Mouse (Mus musculus) v-Abl transformed pro-B cells (cell line): ENCODE measurements around the gene Appl2.
"Not testable (repeated sequence)": the region's sequence is repeated elsewhere in the genome, so short reads cannot be mapped to it uniquely, and the experiment has no call there.

Experiments used
- in situ Hi-C, 2 experiments: fragments of 400-800 bp; cut with MboI; formaldehyde crosslinking; loops; one replicate each; pipeline ENCODE4 v1.15.1; 2025; ENCODE audit not compliant: unreplicated experiment in 2 of 2

Gene Appl2

GRCm38 (mm10) chr10:83648131-83649020 lies at the start of gene Appl2:
Appl2 (minus strand) TSS chr10:83648738.
- in situ Hi-C loops, result loop anchor here in 1 of 2 experiments (25.0 kb wide), 1 partner anchor 814 kb away; no protein-coding TSS in a partner anchor

- in situ Hi-C loops, result no loop called here
Measured at GRCm38 (mm10) chr10:83696226-83696625, 47.7 kb upstream of the Appl2 start.

GRCm38 (mm10) chr10:83692175-83692895 lies 43.8 kb upstream of the Appl2 start:
- in situ Hi-C loops, result no loop called here

GRCm38 (mm10) chr10:83688215-83688614 lies 39.7 kb upstream of the Appl2 start:
- in situ Hi-C loops, result no loop called here

GRCm38 (mm10) chr10:83681334-83681733 lies 32.8 kb upstream of the Appl2 start:
- in situ Hi-C loops, result no loop called here

GRCm38 (mm10) chr10:83666556-83666955 lies 18.0 kb upstream of the Appl2 start:
- in situ Hi-C loops, result no loop called here

- in situ Hi-C loops, result no loop called here
Measured at GRCm38 (mm10) chr10:83661925-83662324, 13.4 kb upstream of the Appl2 start.

GRCm38 (mm10) chr10:83660605-83661004 lies 12.1 kb upstream of the Appl2 start:
- in situ Hi-C loops, result no loop called here

GRCm38 (mm10) chr10:83654591-83654990 lies 6.1 kb upstream of the Appl2 start:
- in situ Hi-C loops, result no loop called here

- in situ Hi-C loops, result not testable (repeated sequence)
Measured at GRCm38 (mm10) chr10:83652205-83652866, 3.8 kb upstream of the Appl2 start.

- in situ Hi-C loops, result loop anchor here in 1 of 2 experiments (25.0 kb wide), 1 partner anchor 813 kb away; no protein-coding TSS in a partner anchor
Measured at GRCm38 (mm10) chr10:83649037-83649436, 499 bp upstream of the Appl2 start.

- in situ Hi-C loops, result loop anchor here in 1 of 2 experiments (25.0 kb wide), 1 partner anchor 816 kb away; no protein-coding TSS in a partner anchor
Measured at GRCm38 (mm10) chr10:83646351-83646885, 2.1 kb downstream of the Appl2 start.

- in situ Hi-C loops, result loop anchor here in 1 of 2 experiments (25.0 kb wide), 1 partner anchor 817 kb away; no protein-coding TSS in a partner anchor
Measured at GRCm38 (mm10) chr10:83645716-83645990, 2.9 kb downstream of the Appl2 start.

GRCm38 (mm10) chr10:83644865-83645715 lies 3.4 kb downstream of the Appl2 start:
- in situ Hi-C loops, result loop anchor here in 1 of 2 experiments (25.0 kb wide), 1 partner anchor 817 kb away; no protein-coding TSS in a partner anchor

- in situ Hi-C loops, result loop anchor here in 1 of 2 experiments (25.0 kb wide), 1 partner anchor 818 kb away; no protein-coding TSS in a partner anchor
Measured at GRCm38 (mm10) chr10:83644167-83644566, 4.4 kb downstream of the Appl2 start.

- in situ Hi-C loops, result loop anchor here in 1 of 2 experiments (25.0 kb wide), 1 partner anchor 821 kb away; no protein-coding TSS in a partner anchor
Measured at GRCm38 (mm10) chr10:83641641-83642040, 6.9 kb downstream of the Appl2 start.

GRCm38 (mm10) chr10:83639881-83640386 lies 8.6 kb downstream of the Appl2 start:
- in situ Hi-C loops, result loop anchor here in 1 of 2 experiments (25.0 kb wide), 1 partner anchor 822 kb away; no protein-coding TSS in a partner anchor

GRCm38 (mm10) chr10:83637295-83637694 lies 11.2 kb downstream of the Appl2 start:
- in situ Hi-C loops, result loop anchor here in 1 of 2 experiments (25.0 kb wide), 1 partner anchor 825 kb away; no protein-coding TSS in a partner anchor

GRCm38 (mm10) chr10:83636191-83636590 lies 12.3 kb downstream of the Appl2 start:
- in situ Hi-C loops, result loop anchor here in 1 of 2 experiments (25.0 kb wide), 1 partner anchor 826 kb away; no protein-coding TSS in a partner anchor
